Mouse (Mus musculus): ENCODE measurements around the gene Diaph2. TPM values are rescaled to one million over a fixed set of nuclear protein-coding genes. Genes with fewer than 3 reads are reported as not detected.

Gene Diaph2
- polyA plus RNA-seq, 1 experiment from 2014 or later, result 3.0 TPM

GRCm38 (mm10) chrX:129833887-129834286, 84.3 kb downstream of the Diaph2 start:
- H3K9ac ChIP-seq (replicated peaks), result no peak overlapping the region

DNA sequence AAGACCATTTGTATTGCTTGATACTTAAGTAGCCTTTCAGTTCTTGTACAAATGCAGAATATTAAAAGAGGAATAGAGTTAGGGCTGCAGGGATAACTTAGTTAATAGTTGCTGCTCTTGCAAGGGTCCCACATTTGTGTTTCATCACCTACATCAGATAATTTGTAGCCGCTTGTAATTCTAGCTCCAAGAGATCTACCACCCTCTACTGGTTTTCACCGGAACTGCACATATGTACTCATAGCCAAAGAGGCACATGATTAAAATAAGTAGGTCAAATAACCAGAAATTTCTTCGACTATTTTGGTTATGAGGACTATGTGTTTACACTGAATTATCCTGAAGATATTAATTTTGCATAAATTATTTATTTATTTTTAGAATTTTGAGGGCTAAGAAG, 134.9 kb downstream of the Diaph2 start:
- H3K36me3 ChIP-seq, result no peaks in the 10 kb centered on the region
- no peak for ATAC-seq (ENCODE audit: low FRiP score)
- H3K4me1 ChIP-seq, result no peaks in the 10 kb centered on the region
- no peak overlapping the region for H3K4me3 ChIP-seq (replicated peaks)
- H3K27ac ChIP-seq (replicated peaks), result no peak overlapping the region
- no peak overlapping the region for H3K9ac ChIP-seq (replicated peaks)
- no peak overlapping the region for H3K4me2 ChIP-seq
- WGBS, result 18% methylated on average over 3 of the region's 3 CpGs
- H3K9me3 ChIP-seq (replicated peaks), result no peaks in the 10 kb centered on the region
- no peaks in the 10 kb centered on the region for H3K27me3 ChIP-seq (replicated peaks)

More at GRCm38 (mm10) chrX:129833887-129834286, 84.3 kb downstream of the Diaph2 start:
- H3K27me3 ChIP-seq (replicated peaks), result no peaks in the 10 kb centered on the region
- ATAC-seq (ENCODE audit: low FRiP score), result no peak
- no peak overlapping the region for H3K4me3 ChIP-seq (replicated peaks)
- no peak overlapping the region for H3K27ac ChIP-seq (replicated peaks)
- H3K9me3 ChIP-seq (replicated peaks), result no peaks in the 10 kb centered on the region
- no peak overlapping the region for H3K4me2 ChIP-seq
- H3K4me1 ChIP-seq, result no peaks in the 10 kb centered on the region
- no peaks in the 10 kb centered on the region for H3K36me3 ChIP-seq

GRCm38 (mm10) chrX:129925806-129926205, 176.3 kb downstream of the Diaph2 start:
- no peaks in the 10 kb centered on the region for H3K27me3 ChIP-seq (replicated peaks)
- H3K9ac ChIP-seq (replicated peaks), result no peak overlapping the region
- 90% methylated on average over 2 of the region's 2 CpGs for WGBS
- no peaks in the 10 kb centered on the region for H3K9me3 ChIP-seq (replicated peaks)
- ATAC-seq (ENCODE audit: low FRiP score), result no peak
- H3K36me3 ChIP-seq, result no peaks in the 10 kb centered on the region
- no peak overlapping the region for H3K27ac ChIP-seq (replicated peaks)
- no peaks in the 10 kb centered on the region for H3K4me1 ChIP-seq
- no peak overlapping the region for H3K4me3 ChIP-seq (replicated peaks)
- H3K4me2 ChIP-seq, result no peak overlapping the region

DNA sequence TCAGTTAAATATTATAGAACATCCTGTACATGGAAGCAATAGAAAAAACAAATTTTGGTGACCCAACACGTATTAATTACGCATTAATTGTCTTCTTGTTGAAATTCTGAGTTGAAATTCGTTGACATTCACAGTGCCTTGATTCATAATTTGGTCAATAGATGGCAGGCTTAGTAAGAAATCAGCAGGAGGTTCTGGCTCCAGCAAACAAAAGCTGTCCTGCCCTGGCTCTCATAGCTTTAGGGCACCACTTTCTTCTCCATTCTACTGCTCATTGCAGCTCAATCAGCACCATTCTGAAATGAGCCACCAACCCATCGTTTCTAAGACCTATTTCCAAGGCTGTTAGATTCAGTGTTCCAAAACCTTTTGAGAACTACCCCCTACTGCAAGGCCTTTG, 225.3 kb downstream of the Diaph2 start:
- Histone ChIP-seq H3K27ac (replicated peaks) (no peak overlapping the region), H3K9me3 (replicated peaks) (no peaks in the 10 kb centered on the region), H3K9ac (replicated peaks) (no peak overlapping the region), H3K27me3 (replicated peaks) (no peaks in the 10 kb centered on the region), H3K4me1 (no peaks in the 10 kb centered on the region), H3K36me3 (no peaks in the 10 kb centered on the region), H3K4me2 (no peak overlapping the region), H3K4me3 (replicated peaks) (no peak overlapping the region)
- no peak for ATAC-seq (ENCODE audit: low FRiP score)
- WGBS, result 51% methylated on average over 4 of the region's 4 CpGs

GRCm38 (mm10) chrX:130008210-130008609, 258.7 kb downstream of the Diaph2 start:
- Histone ChIP-seq H3K27me3 (replicated peaks) (no peaks in the 10 kb centered on the region), H3K9ac (replicated peaks) (no peak overlapping the region), H3K36me3 (no peaks in the 10 kb centered on the region), H3K4me1 (no peaks in the 10 kb centered on the region), H3K4me3 (replicated peaks) (no peak overlapping the region), H3K9me3 (replicated peaks) (no peaks in the 10 kb centered on the region), H3K4me2 (no peak overlapping the region), H3K27ac (replicated peaks) (no peak overlapping the region)
- ATAC-seq (ENCODE audit: low FRiP score), result no peak

DNA sequence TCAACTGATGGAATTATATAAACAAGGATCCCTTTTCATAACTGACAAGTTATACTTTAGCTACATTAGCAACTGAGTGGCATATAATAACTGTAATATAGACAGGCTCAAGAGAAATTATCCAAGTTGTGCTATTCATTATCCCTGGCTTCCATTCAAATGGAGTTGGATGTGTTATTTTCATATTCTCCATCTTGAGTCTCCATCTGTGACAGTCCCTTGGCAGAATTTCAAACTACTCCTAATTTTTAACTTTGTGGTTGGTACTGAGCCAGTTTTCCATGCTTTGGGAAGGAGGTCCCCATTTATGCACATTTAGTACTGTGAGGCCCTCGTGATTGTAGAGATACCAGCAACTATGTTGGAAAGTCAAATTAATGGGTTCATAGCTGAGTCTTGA, 270.2 kb downstream of the Diaph2 start:
- H3K4me2 ChIP-seq, result no peak overlapping the region
- no peak for ATAC-seq (ENCODE audit: low FRiP score)
- H3K9me3 ChIP-seq (replicated peaks), result no peaks in the 10 kb centered on the region
- H3K9ac ChIP-seq (replicated peaks), result no peak overlapping the region
- no peaks in the 10 kb centered on the region for H3K27me3 ChIP-seq (replicated peaks)
- WGBS, result 68% methylated on average over 1 of the region's 1 CpGs
- H3K4me3 ChIP-seq (replicated peaks), result no peak overlapping the region
- no peaks in the 10 kb centered on the region for H3K4me1 ChIP-seq
- no peaks in the 10 kb centered on the region for H3K36me3 ChIP-seq
- no peak overlapping the region for H3K27ac ChIP-seq (replicated peaks)

DNA sequence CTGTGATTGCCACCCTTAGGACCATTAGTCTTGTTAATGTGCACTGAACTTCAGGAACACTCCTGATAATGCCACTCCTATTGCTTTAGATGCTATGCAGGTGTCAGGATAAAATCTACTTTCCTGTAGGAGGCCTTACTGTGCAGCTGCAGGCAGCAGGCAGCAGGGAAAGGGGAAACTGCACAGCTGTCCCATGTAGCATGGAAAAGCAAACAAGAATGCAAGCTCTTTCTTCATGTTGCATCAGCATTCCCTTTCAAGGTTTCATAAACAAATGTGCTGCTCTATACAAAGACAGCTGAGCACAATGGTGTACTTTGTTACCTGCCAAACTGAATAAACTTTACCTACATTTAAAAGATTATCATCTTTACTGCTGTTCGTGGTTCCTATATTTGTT, 295.0 kb downstream of the Diaph2 start:
- no peaks in the 10 kb centered on the region for H3K4me1 ChIP-seq
- H3K4me2 ChIP-seq, result no peak overlapping the region
- no peak for ATAC-seq (ENCODE audit: low FRiP score)
- H3K9ac ChIP-seq (replicated peaks), result no peak overlapping the region
- 58% methylated on average over 1 of the region's 1 CpGs for WGBS
- no peak overlapping the region for H3K4me3 ChIP-seq (replicated peaks)
- H3K36me3 ChIP-seq, result no peaks in the 10 kb centered on the region
- no peaks in the 10 kb centered on the region for H3K27me3 ChIP-seq (replicated peaks)
- H3K27ac ChIP-seq (replicated peaks), result no peak overlapping the region
- no peaks in the 10 kb centered on the region for H3K9me3 ChIP-seq (replicated peaks)

GRCm38 (mm10) chrX:130149216-130149615, 399.7 kb downstream of the Diaph2 start:
- H3K36me3 ChIP-seq, result no peaks in the 10 kb centered on the region
- H3K9me3 ChIP-seq (replicated peaks), result no peaks in the 10 kb centered on the region
- no peak overlapping the region for H3K4me2 ChIP-seq
- ATAC-seq (ENCODE audit: low FRiP score), result no peak
- H3K27me3 ChIP-seq (replicated peaks), result no peaks in the 10 kb centered on the region
- H3K27ac ChIP-seq (replicated peaks), result no peak overlapping the region
- H3K4me1 ChIP-seq, result no peaks in the 10 kb centered on the region
- no peak overlapping the region for H3K9ac ChIP-seq (replicated peaks)
- H3K4me3 ChIP-seq (replicated peaks), result no peak overlapping the region

DNA sequence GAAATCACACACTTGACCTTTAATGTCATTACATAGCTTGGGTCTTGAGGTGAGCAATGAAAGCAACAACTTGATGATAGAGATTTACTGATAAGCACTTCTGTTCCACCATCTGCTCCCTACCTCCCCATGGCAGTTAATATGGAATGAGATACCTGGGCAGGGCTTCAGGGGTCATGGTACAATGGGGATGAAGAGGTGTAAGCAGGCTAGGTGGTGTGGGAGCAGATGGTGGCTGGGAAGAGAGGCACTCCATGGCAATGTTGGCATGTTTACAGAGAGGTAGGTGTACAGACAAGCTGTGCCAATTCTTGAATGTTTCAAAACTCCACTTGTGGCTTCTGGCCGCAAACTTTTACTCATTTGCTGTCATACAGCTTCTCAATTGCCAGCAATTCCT, 402.6 kb downstream of the Diaph2 start:
- H3K9me3 ChIP-seq (replicated peaks), result no peaks in the 10 kb centered on the region
- H3K36me3 ChIP-seq, result no peaks in the 10 kb centered on the region
- H3K27me3 ChIP-seq (replicated peaks), result no peaks in the 10 kb centered on the region
- no peak overlapping the region for H3K9ac ChIP-seq (replicated peaks)
- H3K4me3 ChIP-seq (replicated peaks), result no peak overlapping the region
- WGBS, result 100% methylated on average over 1 of the region's 1 CpGs
- no peak overlapping the region for H3K27ac ChIP-seq (replicated peaks)
- H3K4me1 ChIP-seq, result no peaks in the 10 kb centered on the region
- ATAC-seq (ENCODE audit: low FRiP score), result no peak
- H3K4me2 ChIP-seq, result no peak overlapping the region

DNA sequence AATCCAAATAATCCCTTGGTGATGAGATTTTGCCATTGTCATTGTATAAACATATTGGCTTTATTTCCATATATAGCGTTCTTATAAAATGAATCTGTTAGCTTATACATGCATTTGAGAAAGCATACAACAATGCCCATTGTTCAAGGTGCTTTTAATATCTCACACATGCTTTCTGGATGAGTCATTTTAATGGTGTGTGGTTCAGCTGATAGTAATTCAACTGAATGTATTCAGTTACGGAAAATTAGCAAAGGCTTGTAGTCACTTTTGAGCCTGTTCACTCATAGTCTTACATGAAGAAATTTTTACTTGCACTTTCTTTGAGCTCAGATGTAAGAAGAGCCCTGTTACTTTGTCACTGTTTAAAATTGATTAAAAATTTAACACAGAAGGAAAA, 423.6 kb downstream of the Diaph2 start:
- H3K9ac ChIP-seq (replicated peaks), result no peak overlapping the region
- no peaks in the 10 kb centered on the region for H3K9me3 ChIP-seq (replicated peaks)
- no peak overlapping the region for H3K27ac ChIP-seq (replicated peaks)
- no peak overlapping the region for H3K4me3 ChIP-seq (replicated peaks)
- H3K36me3 ChIP-seq, result no peaks in the 10 kb centered on the region
- 83% methylated on average over 2 of the region's 2 CpGs for WGBS
- H3K4me1 ChIP-seq, result no peaks in the 10 kb centered on the region
- no peak overlapping the region for H3K4me2 ChIP-seq
- no peaks in the 10 kb centered on the region for H3K27me3 ChIP-seq (replicated peaks)
- ATAC-seq (ENCODE audit: low FRiP score), result no peak

GRCm38 (mm10) chrX:130187891-130188290, 438.3 kb downstream of the Diaph2 start:
- Histone ChIP-seq H3K27ac (replicated peaks) (no peak overlapping the region), H3K9ac (replicated peaks) (no peak overlapping the region), H3K4me2 (no peak overlapping the region), H3K9me3 (replicated peaks) (no peaks in the 10 kb centered on the region), H3K27me3 (replicated peaks) (no peaks in the 10 kb centered on the region), H3K36me3 (no peaks in the 10 kb centered on the region), H3K4me1 (no peaks in the 10 kb centered on the region), H3K4me3 (replicated peaks) (no peak overlapping the region)
- no peak for ATAC-seq (ENCODE audit: low FRiP score)
- 51% methylated on average over 1 of the region's 1 CpGs for WGBS

DNA sequence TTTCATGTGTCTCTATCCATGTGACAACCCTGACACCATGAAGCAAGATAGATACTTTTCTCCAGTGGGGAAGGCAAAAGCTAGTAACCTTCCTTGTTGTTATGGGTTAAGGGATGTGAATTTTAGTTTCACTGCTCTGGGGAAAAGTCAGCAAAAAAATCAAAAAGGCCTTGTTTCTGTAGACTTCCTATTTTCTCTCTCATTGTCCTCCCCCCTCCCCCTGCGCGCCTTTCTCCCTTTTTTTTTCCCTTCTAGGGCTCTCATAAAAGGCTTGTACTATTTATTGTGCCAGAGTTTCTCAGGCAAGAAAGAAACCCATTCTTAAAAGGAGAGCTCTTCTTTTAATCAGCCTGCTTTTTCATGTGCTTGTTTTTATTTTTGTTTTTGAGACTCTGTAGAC, 438.9 kb downstream of the Diaph2 start:
- ATAC-seq (ENCODE audit: low FRiP score), result no peak
- Histone ChIP-seq H3K9me3 (replicated peaks) (no peaks in the 10 kb centered on the region), H3K27ac (replicated peaks) (no peak overlapping the region), H3K4me1 (no peaks in the 10 kb centered on the region), H3K36me3 (no peaks in the 10 kb centered on the region), H3K9ac (replicated peaks) (no peak overlapping the region), H3K4me3 (replicated peaks) (no peak overlapping the region), H3K4me2 (no peak overlapping the region), H3K27me3 (replicated peaks) (no peaks in the 10 kb centered on the region)
- 63% methylated on average over 2 of the region's 2 CpGs for WGBS

GRCm38 (mm10) chrX:130189250-130189649, 439.7 kb downstream of the Diaph2 start:
- Histone ChIP-seq H3K27me3 (replicated peaks) (no peaks in the 10 kb centered on the region), H3K27ac (replicated peaks) (no peak overlapping the region), H3K9me3 (replicated peaks) (no peaks in the 10 kb centered on the region), H3K36me3 (no peaks in the 10 kb centered on the region), H3K4me1 (no peaks in the 10 kb centered on the region), H3K4me3 (replicated peaks) (no peak overlapping the region), H3K9ac (replicated peaks) (no peak overlapping the region), H3K4me2 (no peak overlapping the region)
- no peak for ATAC-seq (ENCODE audit: low FRiP score)
